Mouse (Mus musculus): ENCODE data around the gene Pnpla3. TPM values are rescaled to one million over a fixed set of nuclear protein-coding genes. Genes with fewer than 3 reads are reported as not detected.
A peak's percentile ranks its signal among the peaks of the same experiment; 100 is the strongest.

The Pnpla3 gene
- total and polyA plus RNA-seq, 3 experiments = 1.1 to 30.1 (median 3.8) TPM

DNA sequence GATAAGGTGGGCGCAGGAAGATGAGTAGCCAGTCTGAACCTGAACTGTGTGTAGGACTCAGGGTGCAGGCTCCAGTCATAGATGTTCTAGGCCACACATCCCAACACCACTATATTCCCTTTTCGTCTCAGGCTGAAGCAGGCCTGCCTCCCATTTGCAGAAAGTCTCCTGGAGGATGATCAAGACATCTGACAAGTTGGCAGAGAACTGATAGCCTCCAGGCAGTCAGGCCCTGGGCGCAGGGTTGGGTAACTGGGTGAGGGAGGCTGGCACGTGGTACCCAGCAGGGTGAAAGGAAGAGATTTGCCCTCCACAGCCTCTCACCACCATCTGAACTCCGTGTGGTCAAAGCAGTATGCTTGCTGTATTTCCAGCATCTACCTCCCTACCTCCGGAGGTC, 5.8 kb upstream of the Pnpla3 start:
- H3K79me2 ChIP-seq (replicated peaks; ENCODE audit: control insufficient read depth, insufficient read depth, low read length) = no peaks in the 10 kb centered on the region
- TF ChIP-seq EP300 (IDR thresholded peaks at IDR 0.05; ENCODE audit: insufficient read depth, low read depth, low read length) = no peak
- no peak for TF ChIP-seq POLR2A (IDR thresholded peaks at IDR 0.05; ENCODE audit: insufficient read depth, low read depth, low read length)
- no peak for TF ChIP-seq CTCF (IDR thresholded peaks at IDR 0.05)
- no peaks in the 10 kb centered on the region for H3K27me3 ChIP-seq (ENCODE audit: control insufficient read depth, insufficient read depth, low read length)
- no peak overlapping the region for H3K9ac ChIP-seq (ENCODE audit: low read depth, low read length)
- no peak overlapping the region for H3K27ac ChIP-seq
- H3K36me3 ChIP-seq (ENCODE audit: control insufficient read depth, insufficient read depth, low read length) = no peaks in the 10 kb centered on the region
- 77% methylated on average over 6 of the region's 6 CpGs for WGBS
- intact Hi-C loops (cut with DNase I) = no loop called here
- H3K4me1 ChIP-seq (ENCODE audit: control insufficient read depth, insufficient read depth, low read length) = no peaks in the 10 kb centered on the region
- no peak overlapping the region for H3K4me3 ChIP-seq
- no peak for DNase-seq

DNA sequence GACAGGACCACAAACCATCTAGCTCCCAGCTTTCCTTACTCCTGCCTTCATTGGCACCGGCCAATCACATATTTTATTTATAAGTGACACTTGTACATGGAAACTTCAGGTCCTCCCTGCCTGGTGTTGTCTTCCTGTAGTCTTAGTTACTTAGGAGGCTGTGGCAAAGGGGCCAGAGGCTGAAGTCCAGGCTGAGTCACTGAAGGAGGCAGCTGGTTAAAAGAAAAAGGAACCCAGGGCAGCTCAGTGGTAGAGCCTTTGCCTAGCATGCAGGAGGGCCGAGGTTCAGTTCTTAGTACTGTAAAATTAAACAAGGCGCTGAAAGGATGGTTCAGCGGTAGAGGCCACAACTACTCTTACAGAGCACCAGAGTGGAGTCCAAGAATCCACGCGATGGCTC, 819 bp upstream of the Pnpla3 start:
- Histone ChIP-seq H3K36me3 (ENCODE audit: control insufficient read depth, insufficient read depth, low read length) (no peaks in the 10 kb centered on the region), H3K79me2 (replicated peaks; ENCODE audit: control insufficient read depth, insufficient read depth, low read length) (no peaks in the 10 kb centered on the region), H3K4me1 (ENCODE audit: control insufficient read depth, insufficient read depth, low read length) (peaks cover 2% of the 10 kb centered on the region), H3K27me3 (ENCODE audit: control insufficient read depth, insufficient read depth, low read length) (no peaks in the 10 kb centered on the region), H3K4me3 (no peak overlapping the region), H3K9ac (ENCODE audit: low read depth, low read length) (no peak overlapping the region), H3K27ac (no peak overlapping the region)
- DNase-seq = no peak
- WGBS = 71% methylated on average over 6 of the region's 6 CpGs
- no peak for TF ChIP-seq CTCF (IDR thresholded peaks at IDR 0.05)
- no peak for TF ChIP-seq POLR2A (IDR thresholded peaks at IDR 0.05; ENCODE audit: insufficient read depth, low read depth, low read length)
- no peak for TF ChIP-seq EP300 (IDR thresholded peaks at IDR 0.05; ENCODE audit: insufficient read depth, low read depth, low read length)
- intact Hi-C loops (cut with DNase I) = loop anchor here (1.0 to 5.0 kb wide), 2 partner anchors 25 to 45 kb away; partner anchors contain the start of genes Pnpla5 and Samm50

DNA sequence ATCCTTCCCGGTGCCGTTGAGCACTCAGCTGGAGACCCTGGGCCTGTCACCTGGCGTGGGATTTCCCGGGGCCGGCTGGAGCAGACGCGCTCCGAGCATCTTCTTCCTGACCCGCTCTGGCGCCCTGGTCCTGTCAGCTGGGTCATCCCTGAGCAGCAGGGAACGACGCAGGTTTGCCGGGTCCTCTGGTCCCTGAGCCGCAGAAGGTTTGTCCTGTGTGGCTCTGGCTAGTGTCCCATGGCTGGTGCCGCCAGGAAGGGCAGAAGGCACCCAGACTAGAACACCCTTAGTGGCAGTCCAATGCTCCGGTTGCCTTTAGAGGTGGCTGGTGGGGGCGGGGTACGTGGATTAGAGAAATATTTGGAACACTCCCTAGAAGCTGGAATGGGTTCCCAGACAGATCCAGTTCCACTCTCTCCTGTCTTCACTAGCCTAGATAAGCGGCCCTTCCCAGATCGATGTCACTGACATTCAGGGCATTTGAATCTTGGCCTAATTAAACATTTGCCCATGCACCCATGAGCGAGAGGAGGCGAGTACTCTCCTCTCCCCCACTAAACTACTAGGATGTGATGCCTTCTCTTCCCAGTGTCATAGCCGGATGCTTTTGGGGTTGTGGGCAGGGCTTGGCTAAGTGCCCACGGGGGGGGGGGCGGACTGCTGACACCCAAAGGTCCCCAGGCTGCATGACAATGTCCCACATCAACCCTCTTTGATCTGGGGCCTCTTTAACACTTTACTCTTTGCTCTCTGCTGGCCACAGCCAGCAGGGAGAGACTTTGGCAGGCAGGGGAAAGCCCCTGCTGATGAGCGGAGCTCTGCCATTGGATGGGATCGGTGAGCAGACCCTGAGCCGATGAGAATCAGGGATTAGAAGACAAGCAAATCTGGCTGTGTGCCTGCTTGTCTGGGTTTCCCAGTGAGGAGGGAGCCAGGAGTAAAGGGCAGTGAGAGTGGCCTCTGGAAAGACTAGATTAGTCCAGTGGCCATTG, 829 bp downstream of the Pnpla3 start:
- peak overlapping the region; percentile 46 for H3K27ac ChIP-seq
- intact Hi-C loops (cut with DNase I) = loop anchor here (2.0 to 5.0 kb wide), 2 partner anchors 46 to 94 kb away; partner anchors contain the start of gene Pnpla5
- peaks cover 2% of the 10 kb centered on the region for H3K4me1 ChIP-seq (ENCODE audit: control insufficient read depth, insufficient read depth, low read length)
- H3K9ac ChIP-seq (ENCODE audit: low read depth, low read length) = peak overlapping the region; percentile 79
- 2% methylated on average over 28 of the region's 28 CpGs for WGBS
- peak in 1 of 2 experiments; percentile 23 for DNase-seq
- TF ChIP-seq EP300 (IDR thresholded peaks at IDR 0.05; ENCODE audit: insufficient read depth, low read depth, low read length) (no peak), CTCF (IDR thresholded peaks at IDR 0.05) (no peak)
- H3K27me3 ChIP-seq (ENCODE audit: control insufficient read depth, insufficient read depth, low read length) = no peaks in the 10 kb centered on the region
- peak overlapping the region; percentile 45 for H3K4me3 ChIP-seq
- H3K79me2 ChIP-seq (replicated peaks; ENCODE audit: control insufficient read depth, insufficient read depth, low read length) = no peaks in the 10 kb centered on the region
- no peaks in the 10 kb centered on the region for H3K36me3 ChIP-seq (ENCODE audit: control insufficient read depth, insufficient read depth, low read length)

DNA sequence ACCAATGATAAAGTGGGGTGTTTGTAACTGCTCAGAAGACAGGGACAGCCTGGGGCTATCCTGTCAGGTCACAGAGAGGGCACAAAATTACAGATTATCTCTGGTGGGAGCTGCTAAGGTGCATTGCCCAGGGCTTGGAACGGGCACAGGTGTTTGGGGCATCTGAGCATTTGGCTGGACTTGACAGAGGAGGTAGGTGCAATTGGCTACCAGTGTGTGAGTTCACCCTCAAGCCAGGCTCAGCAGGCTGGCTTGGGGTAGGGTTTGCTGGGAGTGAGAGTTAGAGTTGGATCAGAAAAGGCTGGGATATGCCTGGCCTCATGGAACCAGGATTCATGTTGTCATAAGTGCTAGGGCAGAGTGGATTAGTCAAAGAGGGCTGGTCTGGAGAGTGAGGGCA, 1.9 kb downstream of the Pnpla3 start:
- Histone ChIP-seq H3K27me3 (ENCODE audit: control insufficient read depth, insufficient read depth, low read length) (no peaks in the 10 kb centered on the region), H3K9ac (ENCODE audit: low read depth, low read length) (no peak overlapping the region), H3K4me1 (ENCODE audit: control insufficient read depth, insufficient read depth, low read length) (peaks cover 2% of the 10 kb centered on the region), H3K79me2 (replicated peaks; ENCODE audit: control insufficient read depth, insufficient read depth, low read length) (no peaks in the 10 kb centered on the region), H3K36me3 (ENCODE audit: control insufficient read depth, insufficient read depth, low read length) (no peaks in the 10 kb centered on the region), H3K27ac (no peak overlapping the region), H3K4me3 (no peak overlapping the region)
- WGBS = 87% methylated on average over 1 of the region's 1 CpGs
- intact Hi-C loops (cut with DNase I) = loop anchor here (2.0 to 5.0 kb wide), 2 partner anchors 47 to 95 kb away; partner anchors contain the start of gene Pnpla5
- DNase-seq = no peak
- TF ChIP-seq EP300 (IDR thresholded peaks at IDR 0.05; ENCODE audit: insufficient read depth, low read depth, low read length) (no peak), CTCF (IDR thresholded peaks at IDR 0.05) (no peak), POLR2A (IDR thresholded peaks at IDR 0.05; ENCODE audit: insufficient read depth, low read depth, low read length) (no peak)

DNA sequence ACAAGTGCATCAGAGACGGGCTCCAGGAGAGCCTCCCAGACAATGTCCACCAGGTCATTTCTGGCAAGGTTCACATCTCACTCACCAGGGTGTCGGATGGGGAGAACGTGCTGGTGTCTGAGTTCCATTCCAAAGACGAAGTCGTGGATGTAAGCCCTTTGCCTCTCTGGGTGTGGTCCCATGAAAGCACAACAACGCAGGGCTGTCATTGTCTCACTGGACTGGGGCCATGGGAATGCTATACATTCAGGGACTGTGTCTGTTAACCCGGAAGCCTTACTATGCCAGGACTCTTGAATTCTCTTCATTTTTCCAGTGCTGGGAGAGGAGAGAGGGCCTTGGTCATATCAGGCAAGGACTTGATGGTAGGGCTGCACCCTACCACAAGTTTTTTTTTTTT, 3.5 kb downstream of the Pnpla3 start:
- peaks cover 2% of the 10 kb centered on the region for H3K4me1 ChIP-seq (ENCODE audit: control insufficient read depth, insufficient read depth, low read length)
- DNase-seq = no peak
- WGBS = 79% methylated on average over 7 of the region's 7 CpGs
- no peak overlapping the region for H3K27ac ChIP-seq
- no peaks in the 10 kb centered on the region for H3K36me3 ChIP-seq (ENCODE audit: control insufficient read depth, insufficient read depth, low read length)
- no peak for TF ChIP-seq EP300 (IDR thresholded peaks at IDR 0.05; ENCODE audit: insufficient read depth, low read depth, low read length)
- TF ChIP-seq POLR2A (IDR thresholded peaks at IDR 0.05; ENCODE audit: insufficient read depth, low read depth, low read length) = no peak
- TF ChIP-seq CTCF (IDR thresholded peaks at IDR 0.05) = no peak
- no peak overlapping the region for H3K4me3 ChIP-seq
- intact Hi-C loops (cut with DNase I) = no loop called here
- no peaks in the 10 kb centered on the region for H3K79me2 ChIP-seq (replicated peaks; ENCODE audit: control insufficient read depth, insufficient read depth, low read length)
- H3K9ac ChIP-seq (ENCODE audit: low read depth, low read length) = no peak overlapping the region
- H3K27me3 ChIP-seq (ENCODE audit: control insufficient read depth, insufficient read depth, low read length) = no peaks in the 10 kb centered on the region

DNA sequence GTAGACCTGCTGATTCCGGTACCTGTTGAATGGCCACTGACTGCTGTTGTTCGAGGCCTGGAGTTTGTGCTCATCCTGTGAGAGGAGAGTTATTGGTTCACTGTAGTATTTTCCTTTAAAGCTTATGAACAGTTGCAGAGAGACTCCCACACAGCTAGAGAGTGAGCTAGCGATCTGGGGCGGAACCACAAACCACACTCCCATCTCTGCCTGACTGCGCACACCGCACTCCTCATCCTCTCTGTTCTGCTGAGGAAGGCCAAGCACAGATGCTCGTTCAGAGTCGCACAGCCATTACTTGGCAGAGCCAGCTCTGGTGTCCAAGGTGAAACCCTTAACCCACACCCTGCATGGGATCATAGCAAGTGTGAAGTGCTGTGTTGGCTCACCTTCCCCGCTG, 11.1 kb downstream of the Pnpla3 start:
- WGBS = 86% methylated on average over 9 of the region's 9 CpGs
- Histone ChIP-seq H3K27ac (no peak overlapping the region), H3K4me1 (ENCODE audit: control insufficient read depth, insufficient read depth, low read length) (no peaks in the 10 kb centered on the region), H3K79me2 (replicated peaks; ENCODE audit: control insufficient read depth, insufficient read depth, low read length) (no peaks in the 10 kb centered on the region), H3K36me3 (ENCODE audit: control insufficient read depth, insufficient read depth, low read length) (no peaks in the 10 kb centered on the region), H3K9ac (ENCODE audit: low read depth, low read length) (no peak overlapping the region), H3K4me3 (no peak overlapping the region), H3K27me3 (ENCODE audit: control insufficient read depth, insufficient read depth, low read length) (no peaks in the 10 kb centered on the region)
- no peak for TF ChIP-seq POLR2A (IDR thresholded peaks at IDR 0.05; ENCODE audit: insufficient read depth, low read depth, low read length)
- no peak for TF ChIP-seq EP300 (IDR thresholded peaks at IDR 0.05; ENCODE audit: insufficient read depth, low read depth, low read length)
- TF ChIP-seq CTCF (IDR thresholded peaks at IDR 0.05) = no peak
- no peak for DNase-seq
- intact Hi-C loops (cut with DNase I) = no loop called here
